Mouse (Mus musculus) midbrain, embryonic 12.5 days (tissue): ENCODE measurements around the gene Mmp14. TPM values are rescaled to one million over a fixed set of nuclear protein-coding genes. Genes with fewer than 3 reads are reported as not detected.

ENCODE experiments used
- ATAC-seq: fragments of 200-750 bp; cut with Nextera tagmentation; 2 replicates; pipeline ENCODE4 v1.8.0; 2017; ENCODE audit warnings: low read depth, moderate TSS enrichment, moderate library complexity; ENCODE audit not compliant: low FRiP score
- H3K27ac ChIP-seq: fragments of 300-500 bp; sonication (generic); replicated peaks from 2 replicates; pipeline ENCODE4 v1.5.1; 2016; ENCODE audit warnings: mild to moderate bottlenecking
- H3K27me3 ChIP-seq: fragments of 300-500 bp; sonication (generic); 2 replicates; pipeline ENCODE4 v1.6.1; 2016; ENCODE audit warnings: mild to moderate bottlenecking
- H3K36me3 ChIP-seq: fragments of 300-500 bp; sonication (generic); 2 replicates; pipeline ENCODE4 v1.6.1; 2016
- H3K4me1 ChIP-seq: fragments of 300-500 bp; sonication (generic); 2 replicates; pipeline ENCODE4 v1.6.1; 2016
- H3K4me2 ChIP-seq: fragments of 300-500 bp; sonication (generic); replicated peaks from 2 replicates; pipeline ENCODE4 v1.6.1; 2016; ENCODE audit warnings: mild to moderate bottlenecking, moderate library complexity
- H3K4me3 ChIP-seq: fragments of 300-500 bp; sonication (generic); 2 replicates; pipeline ENCODE4 v1.5.1; 2016; ENCODE audit warnings: mild to moderate bottlenecking
- H3K9ac ChIP-seq: fragments of 300-500 bp; sonication (generic); replicated peaks from 2 replicates; pipeline ENCODE4 v1.6.1; 2016; ENCODE audit warnings: mild to moderate bottlenecking, moderate library complexity
- H3K9me3 ChIP-seq: fragments of 300-500 bp; sonication (generic); 2 replicates; pipeline ENCODE4 v1.6.1; 2016; ENCODE audit warnings: mild to moderate bottlenecking
- WGBS: fragments of 180-500 bp; shearing (Covaris S2); methylation state at CpG from one replicate; pipeline ENCODE4 v1.1.7; 2016; 5-methylcytosine and 5-hydroxymethylcytosine counted together
- polyA plus RNA-seq: library from polyadenylated mRNA; unstranded; fragments of >200 nt; fragmentation: Nextera tagmentation; extraction: Ambion mirVana; gene quantifications from 2 replicates; pipeline ENCODE4 v1.2.1, GENCODE M21; 2016

The Mmp14 gene
- polyA plus RNA-seq, 1 experiment from 2014 or later = 88.6 TPM

DNA sequence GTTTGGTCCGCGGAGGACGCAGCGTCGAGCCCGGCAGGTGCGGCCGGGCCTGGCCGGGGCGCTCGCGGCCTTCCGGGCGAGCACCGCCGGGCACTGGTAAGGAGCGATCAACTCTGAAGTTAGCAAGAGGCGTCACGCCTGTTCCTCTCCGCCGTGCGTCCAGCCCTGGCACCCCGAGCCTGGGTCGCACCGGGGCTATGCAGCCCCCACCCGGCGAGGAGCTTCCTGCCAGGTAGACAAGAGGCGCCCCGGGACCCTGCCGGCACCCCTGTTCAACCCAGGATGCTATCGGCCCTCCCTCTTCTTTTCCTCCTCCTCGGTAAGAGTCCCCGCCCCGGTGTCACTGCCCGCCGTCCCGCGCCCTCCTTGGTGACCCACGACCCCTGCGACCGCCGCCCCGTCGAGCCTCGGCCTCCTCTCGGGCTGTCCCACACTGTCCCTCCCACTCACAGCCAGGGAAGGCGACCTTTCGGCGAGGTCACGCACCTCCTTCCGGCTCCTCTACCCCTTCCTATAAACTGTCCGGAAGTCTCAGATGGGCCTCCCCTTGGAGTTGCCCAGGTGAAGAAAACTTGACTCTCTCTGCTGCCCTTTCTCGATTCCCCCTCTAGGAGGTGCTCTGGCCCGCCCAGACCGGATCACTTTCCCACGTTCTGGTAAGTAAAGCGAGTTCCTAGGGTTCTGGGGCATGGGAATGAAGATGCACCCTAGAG lies 33.0 kb downstream of the Mmp14 start:
- Histone ChIP-seq H3K27me3 (0 out of 2 replicates have a peak, but pooled peaks cover 6% of the 10 kb centered on the region), H3K27ac (peak overlapping the region; percentile 75), H3K4me3 (peak overlapping the region; percentile 80), H3K9ac (peak overlapping the region; percentile 77), H3K9me3 (no peaks in the 10 kb centered on the region), H3K4me1 (0 out of 2 replicates have a peak, but pooled peaks cover 13% of the 10 kb centered on the region), H3K4me2 (peak overlapping the region; percentile 79), H3K36me3 (peaks cover 22% of the 10 kb centered on the region)
- ATAC-seq = peak; percentile 83
- 1% methylated on average over 52 of the region's 57 CpGs for WGBS

DNA sequence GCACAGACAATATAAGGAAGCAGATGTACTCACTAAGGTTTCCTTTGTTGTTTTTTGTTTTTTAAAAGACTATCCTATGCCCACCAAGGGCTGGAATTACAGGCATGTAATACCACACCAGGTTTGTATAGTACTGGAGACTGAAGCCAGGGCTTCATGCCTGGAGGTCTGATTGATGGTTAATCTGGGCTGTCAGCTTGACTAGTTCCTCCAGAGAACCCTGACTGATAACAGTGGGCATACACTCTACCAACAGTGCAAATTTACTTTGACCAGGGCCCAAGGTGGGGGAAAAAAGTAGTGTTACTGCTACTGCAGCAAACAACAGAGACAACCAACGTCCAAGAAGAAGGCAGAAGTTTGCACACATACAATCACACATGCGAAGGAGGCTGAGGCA lies 40.1 kb downstream of the Mmp14 start:
- no peak for ATAC-seq
- H3K27me3 ChIP-seq = peaks cover 2% of the 10 kb centered on the region; the same call in 1 of the 2 replicates

DNA sequence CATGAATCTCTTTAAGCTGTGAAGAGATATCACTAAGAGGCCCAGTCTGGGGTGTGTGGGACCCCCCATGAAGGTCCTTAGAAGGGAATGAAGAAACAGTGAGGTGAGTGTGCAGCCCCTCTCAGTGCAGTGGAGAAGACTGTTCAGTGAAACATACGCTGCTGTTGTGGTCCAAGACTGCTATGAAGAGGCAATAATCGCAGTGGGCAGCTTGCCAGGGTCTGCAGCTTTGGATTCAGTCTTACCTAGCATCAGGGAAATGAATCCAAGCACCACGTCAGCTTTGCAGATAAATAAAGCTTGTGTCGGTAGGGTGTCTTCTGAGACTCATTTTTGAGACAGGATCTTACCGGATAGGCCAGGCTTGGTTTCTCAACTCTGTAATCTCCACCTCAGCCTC lies 41.3 kb downstream of the Mmp14 start:
- Histone ChIP-seq H3K36me3 (peaks cover 33% of the 10 kb centered on the region), H3K27ac (no peak overlapping the region), H3K4me3 (no peak overlapping the region), H3K4me1 (peaks cover 21% of the 10 kb centered on the region), H3K9ac (no peak overlapping the region), H3K9me3 (no peaks in the 10 kb centered on the region), H3K27me3 (peaks cover 14% of the 10 kb centered on the region), H3K4me2 (no peak overlapping the region)
- WGBS = 83% methylated on average over 5 of the region's 5 CpGs
- no peak for ATAC-seq

More for the DNA sequence above, 40.1 kb downstream of the Mmp14 start:
- Histone ChIP-seq H3K4me3 (no peak overlapping the region), H3K27ac (no peak overlapping the region), H3K4me1 (peaks cover 9% of the 10 kb centered on the region), H3K4me2 (no peak overlapping the region), H3K9me3 (no peaks in the 10 kb centered on the region), H3K9ac (no peak overlapping the region), H3K36me3 (peaks cover 34% of the 10 kb centered on the region)
- 78% methylated on average over 2 of the region's 2 CpGs for WGBS

DNA sequence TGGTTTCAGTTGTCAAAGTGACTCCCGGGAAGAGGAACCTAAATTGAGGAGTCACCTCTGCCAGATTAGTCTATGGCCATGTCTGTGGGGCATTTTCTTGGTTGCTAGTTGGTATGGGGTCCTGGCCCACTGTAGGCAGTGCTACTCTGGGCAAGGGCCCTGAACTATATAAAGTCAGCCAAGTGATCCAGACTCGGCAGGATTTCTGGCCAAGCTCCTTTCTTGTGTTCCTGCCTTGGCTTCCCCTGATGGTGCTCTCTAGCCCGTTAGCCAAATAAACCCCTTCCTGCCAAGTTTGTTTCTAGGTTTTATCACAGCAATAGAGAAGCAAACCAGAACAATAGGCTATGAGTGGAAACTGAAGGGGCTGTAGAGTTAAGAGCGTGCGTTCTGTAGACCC lies 43.3 kb downstream of the Mmp14 start:
- Histone ChIP-seq H3K4me3 (no peak overlapping the region), H3K36me3 (peaks cover 14% of the 10 kb centered on the region), H3K4me2 (no peak overlapping the region), H3K9me3 (no peaks in the 10 kb centered on the region), H3K27ac (no peak overlapping the region; the same call in 1 of the 2 replicates), H3K9ac (no peak overlapping the region), H3K27me3 (peaks cover 35% of the 10 kb centered on the region), H3K4me1 (peaks cover 32% of the 10 kb centered on the region)
- WGBS = 90% methylated on average over 5 of the region's 5 CpGs
- no peak for ATAC-seq

DNA sequence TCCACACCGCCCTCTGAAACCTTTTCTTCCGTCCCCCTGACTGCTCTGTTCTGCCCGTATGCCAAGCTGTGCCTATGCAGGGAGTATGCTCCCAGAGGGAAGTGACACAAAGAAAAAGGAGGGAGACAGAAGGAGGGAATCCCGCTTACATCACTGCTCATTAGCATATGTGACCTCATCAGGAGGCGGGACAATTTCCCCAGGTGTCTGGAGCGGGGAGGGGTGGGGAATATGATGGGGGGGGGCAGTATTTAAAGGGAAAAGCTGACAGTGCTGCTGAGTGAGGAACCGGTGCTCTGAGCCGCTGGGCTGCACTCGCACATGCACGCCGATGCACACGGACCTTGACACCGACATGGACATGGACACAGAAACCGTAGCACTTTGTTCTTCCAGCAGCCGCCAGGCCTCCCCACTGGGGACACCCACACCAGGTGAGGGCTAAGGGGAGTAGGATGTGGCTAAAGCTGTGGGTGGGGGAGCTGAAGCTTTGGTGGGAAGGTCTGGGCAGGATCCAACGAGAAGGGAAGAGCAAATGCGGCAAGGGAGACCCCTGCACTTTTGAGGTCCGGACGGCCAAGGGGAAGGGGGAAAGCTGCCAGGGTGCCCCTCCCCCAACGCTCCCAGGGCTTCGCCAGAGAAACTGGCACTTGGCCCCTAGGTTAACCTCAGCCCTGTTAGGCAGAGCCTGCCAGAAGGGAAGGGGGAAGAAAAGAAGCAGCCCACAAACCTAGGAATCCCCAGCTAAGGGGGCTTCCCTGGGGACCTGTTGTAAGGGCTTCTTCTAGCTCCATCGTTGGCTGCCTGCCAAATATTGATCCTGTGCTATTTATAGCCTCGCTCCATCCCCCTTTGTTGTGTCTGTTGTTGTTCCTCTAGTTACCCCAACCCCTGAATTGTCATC lies 44.8 kb downstream of the Mmp14 start, which contains the start of gene Rem2:
TSS of gene Rem2 (plus strand) at position 160 of the 904 bp plus-strand sequence.
- 2% methylated on average over 23 of the region's 23 CpGs for WGBS
- no peaks in the 10 kb centered on the region for H3K9me3 ChIP-seq
- peak within 1 kb of the TSS; percentile 76 for H3K9ac ChIP-seq
- H3K4me2 ChIP-seq = peak within 1 kb of the TSS; percentile 82
- H3K36me3 ChIP-seq = 0 out of 2 replicates have a peak, but pooled peaks cover 4% of the 10 kb centered on the region
- peak; percentile 91 for ATAC-seq
- peak within 1 kb of the TSS; percentile 60 for H3K4me3 ChIP-seq
- peaks cover 36% of the 10 kb centered on the region for H3K4me1 ChIP-seq
- H3K27me3 ChIP-seq = peaks cover 45% of the 10 kb centered on the region
- peak within 1 kb of the TSS; percentile 76 for H3K27ac ChIP-seq

DNA sequence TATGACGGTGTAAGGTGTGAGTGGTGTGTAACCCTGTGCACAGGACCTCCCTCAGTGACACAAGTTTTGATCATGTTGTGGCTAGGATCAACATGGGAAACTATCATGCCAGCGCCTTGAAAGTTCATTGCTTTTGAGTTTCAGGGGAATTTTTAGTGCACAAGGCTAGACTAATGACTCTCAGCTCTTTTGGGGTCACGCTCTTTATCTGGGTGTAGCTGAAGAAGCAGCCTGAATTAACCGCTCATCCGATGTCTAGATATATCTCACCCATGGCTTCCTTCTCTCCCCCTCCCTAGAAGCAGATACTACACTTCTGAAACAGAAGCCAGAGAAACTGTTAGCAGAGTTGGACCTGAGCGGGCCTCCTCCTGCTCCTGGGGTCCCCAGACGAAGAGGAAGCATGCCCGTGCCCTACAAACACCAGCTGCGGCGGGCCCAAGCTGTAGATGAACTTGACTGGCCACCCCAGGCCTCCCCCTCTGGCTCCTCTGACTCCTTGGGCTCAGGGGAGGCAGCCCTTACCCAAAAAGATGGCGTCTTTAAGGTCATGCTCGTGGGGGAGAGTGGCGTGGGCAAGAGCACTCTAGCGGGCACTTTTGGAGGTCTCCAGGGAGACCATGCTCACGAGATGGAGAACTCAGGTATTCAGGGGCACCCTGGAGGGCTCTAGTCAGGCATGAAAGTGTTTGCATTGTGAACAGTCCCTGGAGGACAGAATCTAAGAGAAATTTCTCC lies 45.9 kb downstream of the Mmp14 start:
- Histone ChIP-seq H3K9ac (peak overlapping the region; percentile 76), H3K27me3 (peaks cover 45% of the 10 kb centered on the region), H3K9me3 (no peaks in the 10 kb centered on the region), H3K27ac (peak overlapping the region; percentile 76), H3K4me3 (peak overlapping the region; percentile 60), H3K4me1 (peaks cover 36% of the 10 kb centered on the region), H3K36me3 (0 out of 2 replicates have a peak, but pooled peaks cover 4% of the 10 kb centered on the region), H3K4me2 (peak overlapping the region; percentile 82)
- ATAC-seq = no peak
- WGBS = 67% methylated on average over 15 of the region's 15 CpGs

DNA sequence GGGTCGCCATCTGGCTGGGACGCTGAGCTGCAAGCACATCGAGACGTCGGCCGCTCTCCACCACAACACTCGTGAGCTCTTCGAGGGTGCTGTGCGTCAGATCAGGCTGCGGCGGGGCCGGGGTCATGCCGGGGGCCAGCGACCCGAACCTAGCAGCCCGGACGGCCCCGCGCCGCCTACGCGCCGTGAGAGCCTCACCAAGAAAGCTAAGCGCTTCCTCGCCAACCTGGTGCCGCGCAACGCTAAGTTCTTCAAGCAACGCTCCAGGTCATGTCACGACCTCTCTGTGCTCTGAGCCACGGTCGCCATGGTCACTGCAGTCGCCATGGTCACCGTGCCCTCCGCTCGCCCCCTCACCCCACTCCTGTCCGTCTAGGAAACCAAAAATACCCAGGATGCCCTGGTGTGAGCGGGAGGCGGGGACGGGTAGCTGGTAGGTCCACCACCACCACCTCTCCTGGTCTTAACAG lies 48.1 kb downstream of the Mmp14 start:
- Histone ChIP-seq H3K9me3 (no peaks in the 10 kb centered on the region), H3K4me3 (peak overlapping the region; percentile 31), H3K27ac (no peak overlapping the region), H3K36me3 (0 out of 2 replicates have a peak, but pooled peaks cover 4% of the 10 kb centered on the region), H3K4me2 (peak overlapping the region; percentile 54), H3K27me3 (peaks cover 45% of the 10 kb centered on the region), H3K4me1 (peaks cover 36% of the 10 kb centered on the region), H3K9ac (peak overlapping the region; percentile 44; the same call in 1 of the 2 replicates)
- ATAC-seq = no peak
- 2% methylated on average over 40 of the region's 40 CpGs for WGBS

DNA sequence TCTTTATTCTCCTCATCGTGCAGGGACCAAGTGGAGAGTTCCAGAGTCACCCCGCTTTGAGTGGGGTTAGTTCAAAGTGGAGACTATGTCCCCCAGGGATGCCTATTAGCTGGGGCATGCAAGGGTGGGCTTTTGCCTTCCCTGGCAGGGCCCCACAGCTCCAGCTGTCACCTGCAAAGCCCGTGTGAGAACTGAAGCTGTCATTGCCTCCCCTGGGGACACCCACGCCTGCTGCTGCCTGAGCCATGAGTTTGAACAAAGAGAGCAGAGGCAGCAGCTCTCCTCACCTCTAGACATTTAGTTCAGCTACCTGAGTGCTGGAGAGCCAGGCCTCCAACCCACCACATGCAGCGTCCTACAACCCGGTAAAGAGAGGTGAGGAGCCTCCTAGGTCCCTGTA lies 49.3 kb downstream of the Mmp14 start:
- H3K36me3 ChIP-seq = 0 out of 2 replicates have a peak, but pooled peaks cover 4% of the 10 kb centered on the region
- H3K4me3 ChIP-seq = no peak overlapping the region
- H3K9ac ChIP-seq = no peak overlapping the region
- no peak overlapping the region for H3K27ac ChIP-seq
- H3K4me2 ChIP-seq = no peak overlapping the region
- 76% methylated on average over 6 of the region's 6 CpGs for WGBS
- peaks cover 31% of the 10 kb centered on the region for H3K4me1 ChIP-seq
- peaks cover 45% of the 10 kb centered on the region for H3K27me3 ChIP-seq
- H3K9me3 ChIP-seq = no peaks in the 10 kb centered on the region
- no peak for ATAC-seq

DNA sequence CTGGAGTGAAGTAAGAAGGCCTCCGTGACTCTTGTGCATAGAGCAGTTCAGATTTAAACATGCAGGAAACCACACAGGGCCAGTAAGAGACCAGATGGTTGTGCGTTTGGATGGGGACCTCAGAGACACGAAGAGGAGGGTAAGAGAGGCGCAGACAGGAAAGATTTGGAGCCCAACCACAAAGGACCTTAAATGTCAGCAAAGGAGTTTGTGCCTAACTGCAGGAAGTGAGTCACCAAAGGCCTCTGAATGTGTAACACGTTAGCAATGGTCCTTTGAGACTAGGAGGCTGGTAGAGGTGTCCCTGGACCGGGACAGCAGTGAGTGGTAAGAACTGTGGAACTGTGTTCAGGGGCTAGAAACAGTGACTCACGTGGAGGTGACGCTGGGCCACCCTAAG lies 50.0 kb downstream of the Mmp14 start:
- Histone ChIP-seq H3K4me3 (no peak overlapping the region), H3K9ac (no peak overlapping the region), H3K4me1 (peaks cover 27% of the 10 kb centered on the region), H3K36me3 (0 out of 2 replicates have a peak, but pooled peaks cover 4% of the 10 kb centered on the region), H3K27me3 (peaks cover 43% of the 10 kb centered on the region), H3K4me2 (no peak overlapping the region), H3K9me3 (no peaks in the 10 kb centered on the region), H3K27ac (no peak overlapping the region)
- 81% methylated on average over 8 of the region's 8 CpGs for WGBS
- no peak for ATAC-seq

DNA sequence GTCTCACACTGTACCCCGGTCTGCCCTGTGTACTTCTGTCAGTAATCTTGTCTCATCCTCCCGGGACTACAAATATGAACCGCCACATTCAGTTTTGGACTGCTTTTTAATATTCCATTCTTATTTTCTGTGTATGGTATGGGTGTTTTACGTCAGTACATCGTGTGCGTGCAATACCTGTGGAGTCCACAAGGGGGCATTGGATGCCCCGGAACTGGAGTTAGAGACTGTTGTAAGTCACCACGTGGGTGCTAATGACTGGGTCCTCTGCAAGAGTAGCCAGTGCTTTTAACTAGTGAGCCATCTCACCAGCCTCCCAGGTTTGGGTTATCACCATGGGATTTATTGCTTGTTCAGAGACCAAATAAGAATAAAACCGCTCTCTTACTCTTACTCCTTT lies 51.1 kb downstream of the Mmp14 start:
- H3K36me3 ChIP-seq = 0 out of 2 replicates have a peak, but pooled peaks cover 3% of the 10 kb centered on the region
- H3K27me3 ChIP-seq = peaks cover 32% of the 10 kb centered on the region
- H3K27ac ChIP-seq = no peak overlapping the region
- peaks cover 17% of the 10 kb centered on the region for H3K4me1 ChIP-seq
- 38% methylated on average over 9 of the region's 9 CpGs for WGBS
- no peak overlapping the region for H3K4me3 ChIP-seq
- no peak for ATAC-seq
- no peak overlapping the region for H3K9ac ChIP-seq
- H3K9me3 ChIP-seq = no peaks in the 10 kb centered on the region
- no peak overlapping the region for H3K4me2 ChIP-seq

DNA sequence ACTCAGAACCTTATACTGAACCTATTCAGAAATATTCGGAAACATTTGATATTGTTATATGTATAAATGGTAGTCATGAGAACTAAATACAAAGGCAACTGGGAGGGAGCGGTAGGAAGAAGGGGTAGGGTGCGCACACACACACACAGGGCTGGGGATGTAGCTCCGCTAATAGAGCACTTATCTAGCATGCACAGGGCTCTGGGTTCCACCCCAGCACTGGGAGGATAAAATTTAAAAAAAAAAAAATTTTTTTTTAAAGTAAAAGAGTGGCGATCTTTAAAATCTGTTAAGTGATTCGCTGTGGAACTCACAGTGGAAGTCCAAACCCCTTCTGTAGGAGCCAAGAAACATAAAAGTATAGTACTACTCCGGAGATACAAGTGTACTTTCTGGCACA lies 54.5 kb downstream of the Mmp14 start:
- H3K27me3 ChIP-seq = no peaks in the 10 kb centered on the region
- no peak overlapping the region for H3K27ac ChIP-seq
- no peak overlapping the region for H3K4me3 ChIP-seq
- H3K36me3 ChIP-seq = no peaks in the 10 kb centered on the region
- ATAC-seq = no peak
- no peaks in the 10 kb centered on the region for H3K9me3 ChIP-seq
- 92% methylated on average over 7 of the region's 7 CpGs for WGBS
- H3K4me2 ChIP-seq = no peak overlapping the region
- no peaks in the 10 kb centered on the region for H3K4me1 ChIP-seq
- no peak overlapping the region for H3K9ac ChIP-seq
